Mouse (Mus musculus) spleen, adult 2 months (tissue): ENCODE results near the gene Lst1.

Experiments used
- CTCF ChIP-seq: fragments of 200-500 bp; IDR thresholded peaks from 2 replicates; pipeline ENCODE4 v1.5.1; 2011; ENCODE audit warnings: mild to moderate bottlenecking, inconsistent platforms; ENCODE audit not compliant: insufficient read depth, insufficient read length, insufficient replicate concordance; ENCODE audit errors: extremely low read depth
- POLR2A ChIP-seq: fragments of 200-500 bp; IDR thresholded peaks from 2 replicates; pipeline ENCODE4 v1.6.1; 2011; ENCODE audit warnings: low read depth, low read length, inconsistent platforms

GRCm38 (mm10) chr17:35233114-35233980 is 45.1 kb upstream of the Lst1 start, which contains the start of gene Atp6v1g2:
- no peak for TF ChIP-seq CTCF
- no peak; the same call in 1 of the 2 replicates for TF ChIP-seq POLR2A
